Mouse (Mus musculus) ES-Bruce4 (cell line): ENCODE measurements at regions not wholly inside any gene's neighbourhood (a gene's known extent, or its start where the extent isn't known, plus 50 kb on each side); places are given as distances from the start of the nearest gene placed in this dataset.

Source experiments
- CTCF ChIP-seq: IDR thresholded peaks from one replicate; pipeline ENCODE4 v1.8.1; 2011; ENCODE audit warnings: low read depth, low read length
- EP300 ChIP-seq: IDR thresholded peaks from 2 replicates; pipeline ENCODE4 v1.6.1; 2011; ENCODE audit warnings: low read depth, low read length; ENCODE audit not compliant: insufficient read depth
- POLR2A ChIP-seq: IDR thresholded peaks from one replicate; pipeline ENCODE4 v1.8.1; 2011; ENCODE audit warnings: low read length; ENCODE audit not compliant: insufficient read depth

DNA sequence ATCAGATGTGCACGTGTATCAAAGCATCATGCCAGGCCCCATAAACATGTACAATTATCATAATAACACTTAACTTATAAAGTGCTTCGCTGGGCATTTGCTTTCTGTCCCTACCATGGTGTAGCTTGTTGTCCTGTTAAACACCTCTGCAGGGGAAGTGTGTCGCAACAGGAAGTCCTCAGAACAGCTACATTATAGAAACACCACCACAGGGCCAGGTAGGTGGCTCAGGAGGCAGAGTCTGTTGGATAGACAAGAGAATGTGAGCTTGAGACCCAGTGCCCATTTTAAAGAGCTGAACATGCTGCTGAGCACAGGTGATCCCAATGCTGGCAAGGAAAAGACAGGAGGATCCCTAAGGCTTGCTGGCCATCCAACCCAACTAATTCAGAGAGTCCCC, 361.9 kb upstream of the Maf start:
- TF ChIP-seq EP300: no peak
- TF ChIP-seq POLR2A: no peak
- no peak for TF ChIP-seq CTCF
